Mouse (Mus musculus) kidney, adult 18-20 months (tissue): ENCODE data around the gene Astl.

Source experiments
- DNase-seq: peaks from one replicate; pipeline ENCODE4 v3.0.0; 2021

Astl gene

DNA sequence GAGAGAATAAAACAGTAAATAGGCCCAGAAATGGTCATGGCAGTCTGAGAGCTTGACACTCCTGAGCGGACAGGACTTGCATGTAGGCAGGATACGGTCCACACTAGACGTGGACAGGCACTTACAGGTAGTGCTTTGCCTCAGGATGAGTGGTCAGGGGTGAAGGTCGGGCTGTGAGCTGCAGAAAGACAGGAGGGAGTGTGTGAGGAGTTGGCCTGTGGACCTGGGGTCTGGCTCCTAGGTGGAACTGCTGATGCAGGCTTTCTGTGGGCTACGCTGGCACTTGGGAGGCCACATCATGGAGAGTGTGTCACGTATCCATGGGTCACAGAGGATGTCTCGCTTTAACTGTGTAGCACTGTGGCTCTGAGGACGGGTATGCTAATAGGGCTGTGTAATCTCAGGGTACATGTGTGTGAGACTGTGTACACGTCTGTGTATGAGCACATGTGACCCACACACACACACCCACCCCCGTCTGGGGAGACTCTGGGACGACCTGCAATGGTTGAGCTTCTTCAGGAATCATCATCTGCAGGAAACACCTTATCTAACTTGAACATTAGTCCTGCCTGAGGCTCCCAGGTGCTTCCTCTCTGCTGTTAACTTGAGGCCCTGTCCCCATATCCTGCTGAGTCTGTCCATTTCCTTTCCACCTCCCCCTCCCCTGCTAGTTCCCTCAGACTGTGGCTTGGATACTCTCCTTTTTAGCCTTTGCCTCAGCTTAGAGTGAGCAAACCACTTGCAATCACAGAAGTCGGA is 10.2 kb upstream of the Astl start:
- no peak for DNase-seq

DNA sequence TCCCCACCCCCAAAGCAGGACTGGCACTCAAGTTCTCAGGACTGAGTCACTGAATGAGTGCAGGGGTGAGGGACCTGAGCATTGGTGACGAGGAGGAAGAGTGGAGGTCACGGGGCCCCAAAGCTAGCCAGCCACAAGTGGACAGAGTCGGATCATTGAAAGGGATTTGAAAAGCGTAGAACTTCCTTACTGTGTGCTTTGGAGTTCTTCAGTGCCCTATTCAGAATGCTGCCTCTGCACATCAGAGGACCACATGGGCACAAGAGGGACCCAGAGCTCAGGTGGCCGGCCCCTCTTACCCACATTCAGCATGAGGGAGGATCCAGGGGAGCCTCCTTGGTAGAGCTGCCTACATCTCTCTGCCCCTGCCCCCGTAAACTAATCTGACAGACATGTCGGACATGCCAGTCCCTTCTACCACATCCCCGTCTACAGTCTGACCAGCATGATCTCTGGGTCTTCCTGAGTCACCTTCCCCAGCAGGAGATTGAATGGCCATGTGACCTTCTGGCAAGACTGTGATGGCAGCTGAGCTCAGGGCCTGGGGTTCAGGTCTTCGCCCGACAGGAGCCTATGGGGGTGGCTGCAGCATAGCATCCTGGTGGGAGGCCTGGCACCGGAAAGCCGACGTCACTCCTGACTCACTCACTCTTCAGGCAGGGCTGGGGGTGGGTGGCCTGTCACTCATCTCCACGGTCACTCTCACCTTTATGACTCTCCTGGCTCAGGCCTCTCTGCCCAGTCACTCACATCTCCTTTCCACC is 5.5 kb upstream of the Astl start:
- no peak for DNase-seq

DNA sequence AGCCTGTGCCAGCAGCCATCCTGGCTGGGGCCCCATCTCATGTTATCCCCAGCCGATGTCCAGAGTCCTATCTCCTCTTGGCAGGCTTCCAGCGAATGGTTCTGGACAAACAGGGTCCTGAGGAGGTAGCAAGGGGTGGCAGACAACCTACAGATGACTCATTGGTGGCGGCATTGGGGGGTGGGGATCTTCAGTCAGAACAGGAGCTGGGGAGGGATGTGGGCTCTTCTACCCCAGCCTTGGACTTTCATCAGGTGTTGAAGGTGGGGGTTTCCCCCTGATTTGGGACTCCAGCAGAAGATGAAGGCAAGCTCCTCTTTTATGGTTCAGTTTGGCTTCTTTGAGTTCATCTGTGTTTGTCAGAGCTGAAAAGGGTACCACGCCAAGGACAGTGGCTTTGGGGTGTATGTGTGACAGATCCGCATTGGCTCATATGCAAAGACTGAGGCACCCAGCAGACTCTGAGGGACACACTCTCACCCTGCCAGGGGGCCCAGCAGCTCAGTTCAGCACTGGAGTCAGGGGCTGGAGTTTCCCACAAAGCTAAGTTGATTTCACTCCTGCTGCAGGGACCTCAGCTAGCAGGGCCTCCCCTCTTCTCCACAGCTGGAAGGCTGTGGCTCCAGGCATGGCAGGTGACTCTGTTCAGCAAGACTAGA is 4.4 kb upstream of the Astl start:
- DNase-seq, result no peak

DNA sequence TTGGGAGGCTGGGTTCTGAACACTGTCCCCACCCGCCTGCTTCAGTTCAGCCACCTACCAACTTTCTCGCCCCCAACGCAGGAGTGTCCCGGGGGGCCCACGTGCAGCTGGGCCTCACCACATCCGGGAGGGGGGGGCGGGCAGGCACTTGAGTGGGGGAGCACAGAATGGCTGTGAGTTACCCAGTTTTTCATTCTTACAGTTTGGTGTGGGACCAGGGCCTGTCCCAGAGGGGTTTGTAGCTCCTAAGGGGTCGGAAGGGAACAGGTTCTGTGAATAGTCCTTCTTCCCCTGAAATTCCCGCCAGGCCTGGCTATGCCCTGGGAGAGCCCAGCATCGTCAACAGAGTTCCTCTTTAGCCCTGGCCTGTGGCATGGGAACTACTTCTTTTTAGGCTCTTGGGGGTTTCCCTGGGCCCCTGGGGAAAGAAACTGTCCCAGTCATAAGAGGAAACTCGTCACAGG is 3.3 kb upstream of the Astl start:
- DNase-seq, result no peak

DNA sequence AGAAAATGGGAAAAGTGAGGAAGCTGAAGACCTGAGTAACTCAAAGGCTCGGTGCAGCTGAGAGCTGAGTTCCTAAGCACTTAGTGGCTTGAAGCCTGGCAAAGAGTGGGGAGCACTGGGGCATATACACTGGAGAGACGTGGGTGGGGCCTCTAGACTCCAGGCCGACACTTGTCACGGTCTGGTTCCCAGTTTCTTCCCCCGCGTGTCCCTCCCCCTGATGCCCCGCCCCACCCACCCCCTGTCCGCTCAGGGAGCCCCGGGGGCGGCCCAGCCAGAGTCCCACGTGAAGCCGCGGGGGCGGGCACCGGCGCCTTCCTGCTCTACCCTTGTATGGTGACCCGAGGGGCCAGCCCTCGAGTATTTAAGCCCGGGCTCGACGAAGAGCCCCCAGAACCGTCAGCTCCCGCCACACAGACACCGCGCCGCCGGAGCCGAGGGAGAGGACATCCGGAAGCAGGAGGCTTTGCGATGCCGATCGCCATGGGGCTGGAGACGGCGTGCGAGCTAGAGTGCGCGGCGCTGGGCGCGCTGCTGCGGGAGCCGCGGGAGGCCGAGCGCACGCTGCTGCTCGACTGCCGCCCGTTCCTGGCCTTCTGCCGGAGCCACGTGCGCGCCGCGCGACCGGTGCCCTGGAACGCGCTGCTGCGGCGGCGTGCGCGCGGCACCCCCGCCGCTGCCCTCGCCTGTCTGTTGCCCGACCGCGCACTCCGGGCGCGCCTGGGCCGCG is 2.5 kb upstream of the Astl start, which contains the start of gene Dusp2:
Gene Dusp2 (plus strand): TSS at position 393 of the 730 bp plus-strand sequence.
- peak; percentile 82 for DNase-seq

DNA sequence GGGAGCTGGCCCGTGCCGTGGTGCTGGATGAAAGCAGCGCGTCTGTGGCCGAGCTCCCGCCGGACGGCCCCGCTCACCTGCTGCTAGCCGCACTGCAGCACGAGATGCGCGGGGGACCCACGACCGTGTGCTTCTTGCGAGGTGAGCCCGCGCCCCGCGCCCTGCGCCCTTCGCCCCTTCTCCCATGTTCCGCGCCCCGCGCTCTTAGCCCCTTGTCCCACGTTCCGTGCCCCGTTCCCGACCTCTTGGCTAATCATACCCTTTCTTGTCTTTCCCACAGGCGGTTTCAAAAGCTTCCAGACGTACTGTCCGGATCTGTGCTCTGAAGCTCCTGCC is 2.0 kb upstream of the Astl start:
- no peak for DNase-seq

DNA sequence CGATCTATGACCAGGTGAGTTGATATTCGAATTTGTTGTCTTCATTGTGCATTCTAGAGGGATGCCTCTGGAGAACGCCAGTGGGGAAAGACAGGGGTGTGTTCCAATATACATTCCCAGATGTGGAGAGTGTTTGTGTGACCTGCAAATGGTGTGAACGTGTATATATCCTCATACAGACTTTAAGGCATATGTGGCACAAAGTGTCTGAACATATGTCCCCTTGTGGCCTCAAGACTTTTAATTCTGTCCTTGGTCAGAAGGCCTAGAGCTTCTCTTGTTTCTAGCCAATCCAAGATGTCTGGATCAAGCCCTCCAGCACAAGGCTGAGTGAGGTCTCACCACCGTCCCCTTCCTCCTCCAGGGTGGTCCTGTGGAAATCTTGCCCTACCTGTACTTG is 1.6 kb upstream of the Astl start:
- no peak for DNase-seq

DNA sequence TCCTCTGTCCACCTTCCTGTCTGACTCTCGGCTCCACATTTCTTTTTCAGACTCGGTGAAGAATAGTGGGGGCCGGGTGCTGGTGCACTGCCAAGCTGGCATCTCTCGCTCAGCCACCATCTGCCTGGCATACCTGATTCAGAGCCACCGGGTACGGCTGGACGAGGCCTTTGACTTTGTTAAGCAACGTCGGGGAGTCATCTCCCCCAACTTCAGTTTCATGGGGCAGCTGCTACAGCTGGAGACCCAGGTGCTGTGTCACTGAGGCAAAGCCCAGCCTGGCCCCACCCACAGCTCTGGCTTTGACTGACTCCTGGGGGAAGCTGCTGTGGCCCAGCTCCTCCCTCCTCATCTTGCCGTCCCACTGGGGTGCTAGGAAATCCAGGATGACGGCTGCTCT is 908 bp upstream of the Astl start:
- DNase-seq, result no peak

DNA sequence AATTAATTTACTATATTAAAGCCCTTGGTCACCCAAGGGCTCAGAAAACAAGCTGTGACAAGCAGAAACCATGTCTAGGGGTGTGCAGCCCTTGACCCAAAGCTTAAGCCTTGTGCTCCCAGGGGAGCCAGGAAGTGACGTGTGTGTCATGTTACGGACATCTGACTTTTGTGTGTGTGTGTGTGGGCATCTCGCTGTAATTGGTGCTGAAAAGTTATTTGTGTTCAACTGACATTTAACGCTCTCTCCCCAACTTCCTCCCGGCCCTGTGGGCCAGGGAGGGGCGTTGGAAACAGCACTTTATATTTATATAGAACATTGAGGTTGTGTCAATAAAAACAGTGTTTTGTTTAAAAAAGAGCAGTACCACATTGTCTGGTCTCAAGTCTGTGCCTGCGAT is 427 bp upstream of the Astl start:
- no peak for DNase-seq

DNA sequence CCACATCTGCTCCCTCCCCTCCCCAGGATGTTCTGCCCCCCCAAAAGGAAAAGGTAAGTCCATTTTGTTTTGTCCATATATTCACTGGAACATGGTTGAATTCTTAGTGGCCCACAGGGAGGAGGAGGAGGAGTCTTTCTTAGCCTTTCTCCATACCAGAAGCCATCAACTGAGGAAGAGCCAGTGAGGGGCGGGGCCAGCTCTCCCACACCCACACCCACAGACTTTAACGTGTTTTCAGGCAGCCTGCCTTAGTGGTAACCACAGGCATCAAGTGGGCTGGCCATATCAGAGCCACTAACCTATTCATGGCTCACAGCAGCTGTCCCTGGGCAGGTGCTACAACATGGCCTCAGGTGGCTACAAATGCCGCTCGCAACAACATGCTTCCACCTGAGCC is 394 bp downstream of the Astl start:
- DNase-seq, result no peak

DNA sequence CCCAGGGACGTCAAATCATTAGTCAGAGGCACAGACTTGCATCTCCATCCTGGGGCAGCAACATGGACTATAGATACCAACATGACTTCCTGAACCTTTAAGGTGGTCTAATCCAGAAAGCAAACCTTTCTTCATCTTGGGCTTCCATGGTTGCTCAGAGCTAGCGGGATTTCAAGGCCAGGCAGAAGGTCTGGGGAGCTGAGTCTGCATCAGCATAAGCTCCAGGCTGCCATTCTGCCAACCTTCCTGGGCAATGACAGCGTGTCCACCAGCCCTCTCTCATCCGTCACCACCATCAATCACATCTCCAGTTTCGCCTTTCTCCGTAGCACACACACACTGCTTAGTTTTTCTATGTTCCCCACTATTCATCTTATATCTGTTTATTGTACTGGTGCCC is 823 bp downstream of the Astl start:
- no peak for DNase-seq

DNA sequence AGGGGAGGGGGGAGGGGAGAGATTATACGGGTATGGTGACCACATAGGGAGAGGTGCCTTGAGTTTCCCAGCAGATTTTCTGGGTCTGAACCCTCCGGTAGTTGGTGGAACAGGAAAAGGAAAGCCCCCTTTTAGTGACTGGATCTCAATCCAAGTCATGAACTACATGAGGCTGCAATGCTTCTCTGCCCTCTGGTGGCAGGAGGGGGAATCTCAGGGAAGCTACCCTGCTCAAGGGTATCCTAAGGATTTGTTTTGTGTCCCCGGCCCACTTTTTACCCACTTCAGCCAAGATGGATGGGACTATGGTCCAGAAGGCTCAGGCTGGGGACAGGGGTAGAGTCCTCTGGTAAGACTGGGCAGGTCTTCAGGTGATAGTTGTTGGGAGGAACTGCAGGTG is 2.7 kb downstream of the Astl start:
- DNase-seq, result peak; percentile 72

DNA sequence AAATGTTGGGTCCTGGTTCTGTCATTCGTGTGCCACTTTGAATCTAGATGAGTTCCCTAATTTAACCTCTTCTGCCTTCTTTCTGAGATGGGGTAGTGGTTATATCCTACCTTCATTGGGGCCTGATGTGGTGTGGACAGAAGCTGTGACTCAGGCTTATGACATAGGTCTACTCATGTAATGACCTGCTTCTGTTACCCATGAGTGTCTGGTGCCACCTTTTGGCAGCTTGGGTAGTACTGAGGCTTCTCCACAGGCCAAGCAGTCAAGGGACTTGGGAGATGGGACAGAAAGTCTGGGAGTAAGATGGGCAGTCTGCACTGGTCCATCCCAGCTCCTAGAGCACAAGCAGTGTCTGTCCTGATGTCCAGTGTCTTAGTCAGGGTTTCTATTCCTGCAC is 7.9 kb downstream of the Astl start:
- DNase-seq, result peak; percentile 18

DNA sequence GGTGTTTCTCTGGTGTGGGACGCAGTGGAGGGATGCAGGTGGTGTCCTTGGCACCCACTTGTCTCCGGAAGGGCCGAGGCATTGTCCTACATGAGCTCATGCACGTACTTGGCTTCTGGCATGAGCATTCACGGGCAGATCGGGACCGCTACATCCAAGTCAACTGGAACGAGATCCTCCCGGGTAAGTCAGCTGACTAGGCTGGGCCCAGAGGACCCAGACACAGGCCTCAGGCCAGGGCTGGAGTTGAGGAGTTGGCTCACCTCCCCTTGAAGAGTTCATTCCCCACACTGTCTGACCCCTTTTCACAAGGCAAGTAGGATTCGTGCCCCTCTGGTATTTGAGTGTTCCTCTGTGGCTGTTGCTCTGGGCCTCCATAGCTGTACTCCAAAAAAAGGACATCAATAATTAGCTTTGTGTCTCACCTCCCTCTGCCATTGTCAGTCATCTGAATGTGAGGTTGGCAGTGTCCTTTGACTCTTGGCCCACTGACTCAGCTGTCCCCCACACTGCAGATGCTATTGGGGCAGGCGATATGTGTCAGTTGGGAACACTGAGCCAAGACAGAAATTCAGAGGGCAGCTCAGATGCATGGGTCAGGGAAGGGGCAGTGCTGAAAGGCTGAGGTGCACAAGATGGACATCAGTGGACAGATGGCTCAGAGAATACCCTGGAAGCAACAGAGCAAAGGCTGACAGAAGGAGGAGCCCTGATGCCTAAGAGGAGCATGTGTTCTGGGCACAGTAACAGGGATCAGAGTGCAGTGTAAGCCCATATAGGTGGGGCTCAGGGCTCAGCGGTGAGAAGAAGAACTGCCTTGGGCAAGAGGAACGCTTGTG is 8.9 kb downstream of the Astl start:
- DNase-seq, result no peak

DNA sequence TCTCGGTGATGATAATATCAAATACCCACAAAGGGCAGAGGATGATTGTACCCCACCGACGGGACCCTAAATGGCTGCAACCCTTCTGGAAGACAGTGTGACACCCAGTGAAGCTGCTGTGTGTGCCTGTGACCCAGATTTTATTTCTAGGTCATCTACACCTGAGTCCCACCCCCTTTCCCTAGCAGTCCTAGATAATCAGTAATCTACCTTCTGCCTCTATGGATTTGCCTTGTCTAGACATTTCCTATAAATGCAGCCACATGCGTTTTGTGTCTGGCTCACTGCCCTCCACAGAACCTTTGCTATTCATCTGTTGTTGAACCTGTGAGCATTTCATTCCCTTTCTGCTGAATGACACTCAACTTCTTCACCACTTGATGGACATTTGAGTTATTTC is 15.4 kb downstream of the Astl start:
- peak; percentile 29 for DNase-seq

DNA sequence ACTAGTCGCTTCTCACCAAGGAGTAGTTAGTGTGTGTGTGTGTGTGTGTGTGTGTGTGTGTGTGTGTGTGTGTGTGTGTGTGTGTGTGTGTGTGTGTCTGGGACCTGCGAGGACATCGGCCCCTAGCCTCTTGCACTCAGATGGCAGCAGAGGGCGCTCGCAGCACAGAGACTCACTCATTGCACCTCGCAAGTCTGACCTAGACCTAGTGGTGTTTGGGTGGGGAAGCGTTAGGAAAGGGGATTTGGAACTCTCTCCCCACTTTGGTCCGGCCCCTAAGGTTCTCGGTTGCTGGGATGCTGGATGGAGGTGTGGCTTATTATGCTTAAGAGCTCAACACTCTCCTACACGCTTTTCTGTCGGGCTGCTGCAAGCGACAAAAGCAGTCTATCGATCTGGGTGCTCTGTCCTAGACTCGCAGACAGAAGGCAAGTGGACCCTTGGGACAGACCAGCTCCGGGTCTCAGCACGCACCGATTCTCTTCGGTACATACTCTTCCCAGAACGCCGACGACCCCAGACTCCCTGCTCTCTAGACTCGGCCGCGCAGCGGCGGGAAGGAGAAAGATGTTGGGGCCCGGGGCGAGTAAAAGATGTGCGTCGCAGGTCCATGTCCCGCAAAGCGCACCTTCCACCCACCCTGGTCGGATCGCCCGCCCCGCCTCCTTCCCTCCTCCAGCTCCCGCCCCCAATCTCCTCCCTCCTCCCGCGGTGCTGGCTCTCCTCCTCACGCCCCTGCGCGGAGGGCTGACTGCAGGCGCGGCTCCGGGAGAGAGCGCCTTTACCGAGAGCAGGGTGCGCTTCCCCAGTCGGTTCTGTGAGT is 24.2 kb downstream of the Astl start, which contains the start of gene Adra2b:
Gene Adra2b (plus strand): TSS at position 750 of the 823 bp plus-strand sequence.
- DNase-seq, result peak; percentile 92

DNA sequence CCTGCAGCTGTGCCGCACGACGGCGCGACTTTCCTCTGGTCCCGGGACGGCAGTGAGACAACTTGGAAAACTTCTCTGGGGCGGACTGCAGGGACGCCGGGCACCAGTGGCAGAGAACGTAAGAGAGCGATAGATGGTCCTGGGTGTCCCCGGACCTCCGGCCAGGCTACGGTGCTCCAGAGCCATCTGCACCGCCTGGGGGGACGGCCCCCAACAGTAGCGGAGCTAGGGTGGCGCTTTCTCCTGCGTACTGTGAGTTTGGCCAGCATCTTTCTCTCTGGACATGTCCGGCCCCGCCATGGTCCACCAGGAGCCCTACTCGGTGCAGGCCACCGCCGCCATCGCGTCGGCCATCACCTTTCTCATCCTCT is 24.8 kb downstream of the Astl start:
- DNase-seq, result no peak

DNA sequence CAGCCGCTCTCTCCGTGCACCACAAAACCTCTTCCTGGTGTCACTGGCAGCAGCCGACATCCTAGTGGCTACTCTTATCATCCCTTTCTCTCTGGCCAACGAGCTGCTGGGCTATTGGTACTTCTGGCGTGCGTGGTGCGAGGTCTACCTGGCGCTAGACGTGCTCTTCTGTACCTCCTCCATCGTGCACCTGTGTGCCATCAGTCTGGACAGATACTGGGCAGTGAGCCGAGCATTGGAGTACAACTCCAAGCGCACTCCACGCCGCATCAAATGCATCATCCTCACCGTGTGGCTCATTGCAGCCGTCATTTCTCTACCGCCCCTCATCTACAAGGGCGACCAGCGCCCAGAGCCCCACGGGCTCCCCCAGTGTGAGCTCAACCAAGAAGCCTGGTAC is 25.3 kb downstream of the Astl start:
- peak; percentile 52 for DNase-seq

DNA sequence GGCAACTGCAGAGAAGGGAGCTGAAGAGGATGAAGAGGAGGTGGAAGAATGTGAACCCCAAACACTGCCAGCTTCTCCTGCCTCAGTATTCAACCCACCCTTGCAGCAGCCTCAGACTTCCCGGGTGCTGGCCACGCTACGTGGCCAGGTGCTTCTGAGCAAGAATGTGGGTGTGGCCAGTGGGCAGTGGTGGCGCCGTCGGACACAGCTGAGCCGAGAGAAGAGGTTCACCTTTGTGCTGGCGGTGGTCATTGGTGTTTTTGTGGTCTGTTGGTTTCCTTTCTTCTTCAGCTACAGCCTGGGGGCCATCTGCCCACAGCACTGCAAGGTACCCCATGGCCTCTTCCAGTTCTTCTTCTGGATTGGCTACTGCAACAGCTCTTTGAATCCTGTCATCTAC is 26.0 kb downstream of the Astl start:
- DNase-seq, result peak; percentile 74

DNA sequence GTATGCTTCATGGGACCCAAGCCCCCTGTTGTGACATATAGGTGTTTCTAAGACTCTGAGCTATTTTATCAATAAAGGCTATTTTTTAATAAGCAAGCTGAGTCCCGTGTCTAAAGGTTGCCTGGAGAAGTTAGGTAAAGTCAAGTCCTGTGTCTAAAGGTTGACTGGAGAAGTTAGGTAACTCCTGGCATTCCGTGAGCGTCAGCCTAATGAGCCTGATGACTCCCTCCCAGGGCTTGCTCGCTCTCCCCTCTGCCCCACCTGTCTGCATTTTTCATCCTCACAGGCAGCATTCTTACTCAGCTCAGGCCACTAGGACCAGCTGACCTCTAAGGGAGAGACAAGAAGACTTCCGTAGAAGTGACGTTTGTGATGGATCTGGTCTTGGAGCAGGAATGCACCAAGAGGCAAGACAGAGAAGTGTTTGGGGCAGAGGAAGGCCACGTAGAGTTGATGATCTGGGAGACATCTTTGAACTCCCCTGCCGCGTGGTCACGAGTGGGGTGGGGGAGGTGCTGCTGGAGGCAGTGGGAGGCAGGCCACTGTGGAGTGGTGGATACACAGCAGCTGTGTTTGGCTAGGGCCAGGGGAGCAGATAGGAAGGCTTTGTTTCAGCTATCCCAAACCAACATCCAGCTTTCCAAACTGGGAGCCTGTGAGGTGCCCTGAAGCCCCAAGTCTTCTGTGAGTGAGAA is 28.8 kb downstream of the Astl start:
- peak; percentile 53 for DNase-seq
